Comparison of ENCODE assay signal across 8 mouse cellular contexts in genomic region chr10:31742443-31743057, GRCm38 (mm10).
DNase-seq lines count a peak whose midpoint lies in the region; ATAC-seq and TF ChIP-seq lines count a peak whose summit lies in the region.

No protein-coding gene starts in this region.

- no peak overlapping the region for H3K4me3 ChIP-seq in cortical plate, adult 2 months (ENCODE audit: insufficient read depth, low read length)
- H3K4me3 ChIP-seq in kidney, embryonic 16.5 days (ENCODE audit: low read length) = no peak overlapping the region
- H3K4me3 ChIP-seq in limb, embryonic 13.5 days = no peak overlapping the region

- no peaks in the 10 kb centered on the region for H3K36me3 ChIP-seq in kidney, embryonic 16.5 days (ENCODE audit: insufficient read depth, low read length)
- no peaks in the 10 kb centered on the region for H3K36me3 ChIP-seq in limb, embryonic 13.5 days

- ATAC-seq in kidney, embryonic 16.5 days (ENCODE audit: low FRiP score, low TSS enrichment) = peak; percentile 95; the same call in 1 of the 2 replicates
- peak; percentile 66 for ATAC-seq in limb, embryonic 13.5 days (ENCODE audit: low FRiP score, low read depth)
- ATAC-seq in monocyte, adult 5-6 weeks (replicated peaks; ENCODE audit: insufficient number of reproducible peaks, low FRiP score, low TSS enrichment, poor library complexity, severe bottlenecking) = peak; percentile 56; the same call in 1 of the 2 replicates

- H3K27ac ChIP-seq in cortical plate, adult 2 months (ENCODE audit: insufficient read depth, low read length) = no peak overlapping the region
- H3K27ac ChIP-seq in kidney, embryonic 16.5 days (ENCODE audit: low read length) = no peak overlapping the region
- H3K27ac ChIP-seq in limb, embryonic 13.5 days = no peak overlapping the region

- DNase-seq in urinary bladder, adult 18-20 months (ENCODE audit: low spot score in 2 of 2) = peak; percentile 24 to 25
- no peak for DNase-seq in urinary bladder, postnatal 10 days (ENCODE audit: low spot score)
- DNase-seq in gonadal fat pad, adult 2 months (ENCODE audit: low read depth) = peak; percentile 1
- peak; percentile 58 for DNase-seq in urinary bladder, postnatal 14 days (ENCODE audit: low spot score)

- no peaks in the 10 kb centered on the region for H3K4me1 ChIP-seq in cortical plate, adult 2 months (ENCODE audit: control insufficient read depth, insufficient read depth, low read length)
- H3K4me1 ChIP-seq in kidney, embryonic 16.5 days (ENCODE audit: insufficient read depth, low read length) = no peaks in the 10 kb centered on the region
- no peaks in the 10 kb centered on the region for H3K4me1 ChIP-seq in limb, embryonic 13.5 days

- H3K9ac ChIP-seq in kidney, embryonic 16.5 days (replicated peaks; ENCODE audit: low read length) = no peak overlapping the region
- H3K9ac ChIP-seq in limb, embryonic 13.5 days = no peak overlapping the region

- peak; percentile 98 for TF ChIP-seq CTCF in cortical plate, adult 2 months (IDR thresholded peaks at IDR 0.05; ENCODE audit: extremely low read depth, insufficient read depth, low read length)

- no peaks in the 10 kb centered on the region for H3K9me3 ChIP-seq in kidney, embryonic 16.5 days (ENCODE audit: low read length)
- no peaks in the 10 kb centered on the region for H3K9me3 ChIP-seq in limb, embryonic 13.5 days

- WGBS in kidney, embryonic 16.5 days = 19% methylated on average over 5 of the region's 5 CpGs
- 18% methylated on average over 5 of the region's 5 CpGs for WGBS in limb, embryonic 13.5 days

- TF ChIP-seq POLR2A in cortical plate, adult 2 months (IDR thresholded peaks at IDR 0.05; ENCODE audit: extremely low read depth, insufficient read depth, low read length) = no peak

- H3K27me3 ChIP-seq in kidney, embryonic 16.5 days (ENCODE audit: insufficient read depth, low read length) = no peaks in the 10 kb centered on the region
- no peaks in the 10 kb centered on the region for H3K27me3 ChIP-seq in limb, embryonic 13.5 days

- H3K4me2 ChIP-seq in kidney, embryonic 16.5 days (replicated peaks; ENCODE audit: low read depth, low read length) = no peak overlapping the region
- no peak overlapping the region for H3K4me2 ChIP-seq in limb, embryonic 13.5 days (replicated peaks)
